Mouse (Mus musculus) hindbrain, embryonic 10.5 days (tissue): ENCODE results near the gene Vrk1. TPM values are rescaled to one million over a fixed set of nuclear protein-coding genes. Genes with fewer than 3 reads are reported as not detected.

Experiments used
- DNase-seq: peaks from one replicate; pipeline ENCODE4 v3.0.0-alpha.2; 2017; ENCODE audit warnings: low spot score
- H3K27ac ChIP-seq: fragments of 300-500 bp; sonication (generic); 2 replicates; pipeline ENCODE4 v1.5.1; 2016; ENCODE audit warnings: mild to moderate bottlenecking, moderate library complexity
- H3K27me3 ChIP-seq: fragments of 300-500 bp; sonication (generic); 2 replicates; pipeline ENCODE4 v1.6.1; 2016; ENCODE audit warnings: mild to moderate bottlenecking; ENCODE audit not compliant: poor library complexity, insufficient read depth, severe bottlenecking
- H3K36me3 ChIP-seq: fragments of 300-500 bp; sonication (generic); 2 replicates; pipeline ENCODE4 v1.6.1; 2016; ENCODE audit warnings: mild to moderate bottlenecking, moderate library complexity
- H3K4me1 ChIP-seq: fragments of 300-500 bp; sonication (generic); replicated peaks from 2 replicates; pipeline ENCODE4 v1.6.1; 2016; ENCODE audit warnings: mild to moderate bottlenecking
- H3K4me3 ChIP-seq: fragments of 300-500 bp; sonication (generic); 2 replicates; pipeline ENCODE4 v1.5.1; 2016; ENCODE audit warnings: mild to moderate bottlenecking, moderate library complexity
- H3K9me3 ChIP-seq: fragments of 300-500 bp; sonication (generic); 2 replicates; pipeline ENCODE4 v1.6.1; 2016; ENCODE audit warnings: mild to moderate bottlenecking, moderate library complexity
- WGBS: fragments of 180-500 bp; shearing (Covaris S2); methylation state at CpG from one replicate; pipeline ENCODE4 v1.1.7; 2016; 5-methylcytosine and 5-hydroxymethylcytosine counted together
- polyA plus RNA-seq: library from polyadenylated mRNA; unstranded; fragments of >200 nt; fragmentation: Nextera tagmentation; extraction: Ambion mirVana; gene quantifications from 2 replicates; pipeline ENCODE4 v1.2.1, GENCODE M21; 2016

Vrk1 gene
- polyA plus RNA-seq, 1 experiment from 2014 or later: 81.7 TPM

- DNase-seq: no peak
- H3K27me3 ChIP-seq: no peaks in the 10 kb centered on the region
- H3K9me3 ChIP-seq: no peaks in the 10 kb centered on the region
- H3K36me3 ChIP-seq: peaks cover 28% of the 10 kb centered on the region
- H3K27ac ChIP-seq: no peak overlapping the region
- H3K4me3 ChIP-seq: no peak overlapping the region
- 92% methylated on average over 15 of the region's 15 CpGs for WGBS
- H3K4me1 ChIP-seq: peaks cover 33% of the 10 kb centered on the region
Observed at GRCm38 (mm10) chr12:106076131-106076530, 66.1 kb downstream of the Vrk1 start.

GRCm38 (mm10) chr12:106080511-106080910 lies 70.5 kb downstream of the Vrk1 start:
- WGBS: 38% methylated on average over 5 of the region's 5 CpGs
- Histone ChIP-seq H3K27ac (no peak overlapping the region; the same call in 1 of the 2 replicates), H3K27me3 (no peaks in the 10 kb centered on the region), H3K4me1 (peaks cover 57% of the 10 kb centered on the region), H3K9me3 (no peaks in the 10 kb centered on the region), H3K4me3 (no peak overlapping the region), H3K36me3 (peaks cover 8% of the 10 kb centered on the region)
- no peak for DNase-seq

GRCm38 (mm10) chr12:106080945-106081747 lies 71.1 kb downstream of the Vrk1 start:
- no peaks in the 10 kb centered on the region for H3K27me3 ChIP-seq
- WGBS: 31% methylated on average over 23 of the region's 23 CpGs
- peaks cover 1% of the 10 kb centered on the region for H3K36me3 ChIP-seq
- peak; percentile 30 for DNase-seq
- H3K4me1 ChIP-seq: peaks cover 57% of the 10 kb centered on the region
- no peaks in the 10 kb centered on the region for H3K9me3 ChIP-seq
- H3K4me3 ChIP-seq: peak overlapping the region; percentile 22
- H3K27ac ChIP-seq: peak overlapping the region; percentile 51

GRCm38 (mm10) chr12:106081748-106082140 lies 71.7 kb downstream of the Vrk1 start:
- 52% methylated on average over 7 of the region's 7 CpGs for WGBS
- Histone ChIP-seq H3K9me3 (no peaks in the 10 kb centered on the region), H3K36me3 (no peaks in the 10 kb centered on the region), H3K4me3 (no peak overlapping the region), H3K4me1 (peaks cover 57% of the 10 kb centered on the region), H3K27ac (peak overlapping the region; percentile 75), H3K27me3 (no peaks in the 10 kb centered on the region)
- peak; percentile 13 for DNase-seq

- no peaks in the 10 kb centered on the region for H3K27me3 ChIP-seq
- no peak overlapping the region for H3K4me3 ChIP-seq
- H3K9me3 ChIP-seq: no peaks in the 10 kb centered on the region
- H3K27ac ChIP-seq: peak overlapping the region; percentile 75
- peaks cover 57% of the 10 kb centered on the region for H3K4me1 ChIP-seq
- peak; percentile 73 for DNase-seq
- 32% methylated on average over 16 of the region's 16 CpGs for WGBS
- no peaks in the 10 kb centered on the region for H3K36me3 ChIP-seq
Observed at GRCm38 (mm10) chr12:106082191-106082957, 72.3 kb downstream of the Vrk1 start.

GRCm38 (mm10) chr12:106082958-106083381 lies 72.9 kb downstream of the Vrk1 start:
- peaks cover 57% of the 10 kb centered on the region for H3K4me1 ChIP-seq
- peak; percentile 71 for DNase-seq
- no peaks in the 10 kb centered on the region for H3K36me3 ChIP-seq
- H3K4me3 ChIP-seq: no peak overlapping the region
- H3K27me3 ChIP-seq: no peaks in the 10 kb centered on the region
- 22% methylated on average over 11 of the region's 11 CpGs for WGBS
- peak overlapping the region; percentile 75 for H3K27ac ChIP-seq
- H3K9me3 ChIP-seq: no peaks in the 10 kb centered on the region

- Histone ChIP-seq H3K36me3 (no peaks in the 10 kb centered on the region), H3K4me3 (no peak overlapping the region), H3K4me1 (peaks cover 51% of the 10 kb centered on the region), H3K27ac (peak overlapping the region; percentile 75), H3K27me3 (no peaks in the 10 kb centered on the region), H3K9me3 (no peaks in the 10 kb centered on the region)
- DNase-seq: no peak
- 90% methylated on average over 12 of the region's 12 CpGs for WGBS
Observed at GRCm38 (mm10) chr12:106084126-106084525, 74.1 kb downstream of the Vrk1 start.

GRCm38 (mm10) chr12:106094827-106095226 lies 84.8 kb downstream of the Vrk1 start:
- 94% methylated on average over 9 of the region's 9 CpGs for WGBS

GRCm38 (mm10) chr12:106102003-106102402 lies 92.0 kb downstream of the Vrk1 start:
- WGBS: 93% methylated on average over 6 of the region's 6 CpGs
- 0 out of 2 replicates have a peak, but pooled peaks cover 3% of the 10 kb centered on the region for H3K9me3 ChIP-seq
- no peak for DNase-seq

More at GRCm38 (mm10) chr12:106094827-106095226, 84.8 kb downstream of the Vrk1 start:
- Histone ChIP-seq H3K27me3 (no peaks in the 10 kb centered on the region), H3K4me1 (no peaks in the 10 kb centered on the region), H3K36me3 (no peaks in the 10 kb centered on the region), H3K9me3 (peaks cover 17% of the 10 kb centered on the region), H3K4me3 (no peak overlapping the region), H3K27ac (no peak overlapping the region)
- DNase-seq: no peak

GRCm38 (mm10) chr12:106102726-106103643 lies 93.0 kb downstream of the Vrk1 start:
- Histone ChIP-seq H3K36me3 (no peaks in the 10 kb centered on the region), H3K4me1 (peaks cover 12% of the 10 kb centered on the region), H3K27ac (no peak overlapping the region), H3K9me3 (0 out of 2 replicates have a peak, but pooled peaks cover 3% of the 10 kb centered on the region), H3K4me3 (no peak overlapping the region), H3K27me3 (no peaks in the 10 kb centered on the region)
- DNase-seq: no peak
- 71% methylated on average over 16 of the region's 16 CpGs for WGBS

More at GRCm38 (mm10) chr12:106102003-106102402, 92.0 kb downstream of the Vrk1 start:
- Histone ChIP-seq H3K27me3 (no peaks in the 10 kb centered on the region), H3K4me1 (peaks cover 12% of the 10 kb centered on the region), H3K27ac (no peak overlapping the region), H3K36me3 (no peaks in the 10 kb centered on the region), H3K4me3 (no peak overlapping the region)

- no peaks in the 10 kb centered on the region for H3K9me3 ChIP-seq
- no peak overlapping the region for H3K27ac ChIP-seq
- no peak overlapping the region for H3K4me3 ChIP-seq
- peaks cover 12% of the 10 kb centered on the region for H3K4me1 ChIP-seq
- WGBS: 88% methylated on average over 14 of the region's 14 CpGs
- H3K36me3 ChIP-seq: no peaks in the 10 kb centered on the region
- DNase-seq: no peak
- H3K27me3 ChIP-seq: no peaks in the 10 kb centered on the region
Observed at GRCm38 (mm10) chr12:106107272-106107671, 97.2 kb downstream of the Vrk1 start.
